Mouse (Mus musculus) cerebellum, adult 2 months (tissue): ENCODE data around the gene Mcf2l.

Source experiments
- CTCF ChIP-seq: fragments of 200-500 bp; IDR thresholded peaks from 2 replicates; pipeline ENCODE4 v1.5.1; 2011; ENCODE audit warnings: low read depth, mild to moderate bottlenecking, control low read depth, low read length, moderate library complexity, borderline replicate concordance; ENCODE audit not compliant: insufficient read depth
- POLR2A ChIP-seq: fragments of 200-500 bp; IDR thresholded peaks from 2 replicates; pipeline ENCODE4 v1.6.1; 2011; ENCODE audit warnings: low read length, control low read depth, borderline replicate concordance; ENCODE audit not compliant: insufficient read depth

GRCm38 (mm10) chr8:12952699-12953098 is 79.1 kb downstream of the Mcf2l start:
- no peak for TF ChIP-seq CTCF
- TF ChIP-seq POLR2A: no peak
